In the genomic region with DNA sequence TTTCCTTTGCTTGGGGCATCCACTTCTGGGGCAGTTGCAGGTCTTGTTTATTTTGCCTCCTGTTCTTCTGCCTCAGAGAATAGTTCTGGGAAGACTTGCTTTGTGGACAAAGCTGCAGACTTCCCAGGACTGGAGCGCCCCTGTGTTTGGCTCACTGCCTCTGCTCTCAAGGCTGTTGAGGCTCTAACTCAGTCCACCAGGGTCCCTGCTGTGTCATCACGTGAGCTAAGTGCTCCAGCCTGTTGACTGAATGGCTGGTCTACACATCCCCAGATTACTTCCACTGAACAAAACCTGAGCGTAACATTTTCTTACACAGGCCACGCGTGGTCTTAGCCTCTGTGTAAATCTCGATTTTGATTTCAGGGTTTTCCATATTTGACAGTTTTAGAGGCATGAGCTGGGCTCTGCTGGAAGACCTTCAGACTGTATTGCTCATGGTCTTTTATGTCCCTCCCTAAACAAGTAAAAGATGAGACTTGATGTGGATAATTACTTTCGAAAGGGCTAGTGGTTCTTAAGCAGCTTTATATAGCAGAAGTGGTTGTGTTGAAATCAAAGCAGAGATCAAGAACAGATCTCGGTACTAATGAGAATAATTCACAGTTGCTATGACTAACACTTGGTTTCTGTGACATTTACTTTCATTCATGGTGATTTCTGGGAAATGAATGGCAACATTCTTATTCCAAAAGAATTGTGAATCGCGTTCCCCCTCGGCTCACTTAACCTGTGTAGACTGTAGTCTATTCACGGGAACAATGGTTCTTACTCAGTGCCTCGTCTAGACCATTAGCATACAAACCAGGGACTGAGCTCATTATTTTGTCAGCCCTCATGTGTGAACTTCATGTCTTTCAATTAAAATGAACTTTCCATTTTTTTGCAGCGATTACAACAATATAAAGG, we compare ENCODE assay signal across 13 mouse cellular contexts. TPM values are rescaled to one million over a fixed set of nuclear protein-coding genes. Genes with fewer than 3 reads are reported as not detected.
DNase-seq lines count a peak whose midpoint lies in the region; ATAC-seq and TF ChIP-seq lines count a peak whose summit lies in the region.
"Had no signal": no experiment of that assay in that cellular context is flagged by ENCODE, and none has a peak within 500 bp of the region (broad histone marks: within the 10 kb centered on the region; RNA-seq: fewer than 3 reads in every experiment).

No protein-coding gene starts in this region.

- WGBS in heart, embryonic 11.5 days (ENCODE audit: insufficient replicate concordance): 88% methylated on average over 14 of the region's 14 CpGs
- WGBS in neural tube, embryonic 14.5 days: 51% methylated on average over 14 of the region's 14 CpGs
- WGBS in neural tube, embryonic 15.5 days: 50% methylated on average over 14 of the region's 14 CpGs
- 53% methylated on average over 14 of the region's 14 CpGs for WGBS in hindbrain, postnatal 0 days
- WGBS in embryonic facial prominence, embryonic 10.5 days: 86% methylated on average over 14 of the region's 14 CpGs

- no peak for TF ChIP-seq CTCF in brain, embryonic 14.5 days (IDR thresholded peaks at IDR 0.05; ENCODE audit: borderline replicate concordance, extremely low read depth, insufficient read depth, insufficient read length)
- TF ChIP-seq CTCF in hindbrain, postnatal 0 days (IDR thresholded peaks at IDR 0.05; ENCODE audit: low read depth): no peak; the same call in 1 of the 2 replicates

- DNase-seq in heart, adult 11 months: peak; percentile 78
- peak; percentile 94 for DNase-seq in brain, embryonic 14.5 days (ENCODE audit: low read depth)
- peak; percentile 71 for DNase-seq in hindbrain, postnatal 0 days (ENCODE audit: low spot score)
- no peak for DNase-seq in lung, postnatal 25 days (ENCODE audit: low spot score)
- no peak for DNase-seq in embryonic facial prominence, embryonic 10.5 days (ENCODE audit: low spot score)
- DNase-seq: cerebellum, adult 11 months; kidney, postnatal 25 days; liver, embryonic 13.5 days had no signal

- ATAC-seq in heart, embryonic 11.5 days (replicated peaks; ENCODE audit: insufficient number of reproducible peaks, low FRiP score, low TSS enrichment): no peak
- peak; percentile 58; the same call in 1 of the 2 replicates for ATAC-seq in neural tube, embryonic 14.5 days (ENCODE audit: low read depth)
- ATAC-seq in neural tube, embryonic 15.5 days (ENCODE audit: low FRiP score): no peak
- ATAC-seq in hindbrain, postnatal 0 days: peak; percentile 52; the same call in 1 of the 2 replicates

- 0 out of 2 replicates have a peak, but pooled peaks cover 5% of the 10 kb centered on the region for H3K4me1 ChIP-seq in heart, embryonic 11.5 days (ENCODE audit: control insufficient read depth, insufficient read depth, low read length)
- no peaks in the 10 kb centered on the region for H3K4me1 ChIP-seq in neural tube, embryonic 14.5 days (ENCODE audit: control insufficient read depth, insufficient read depth, low read length)
- H3K4me1 ChIP-seq in neural tube, embryonic 15.5 days: no peaks in the 10 kb centered on the region
- 0 out of 2 replicates have a peak, but pooled peaks cover 3% of the 10 kb centered on the region for H3K4me1 ChIP-seq in hindbrain, postnatal 0 days (ENCODE audit: insufficient read depth, low read length)
- 0 out of 2 replicates have a peak, but pooled peaks cover 3% of the 10 kb centered on the region for H3K4me1 ChIP-seq in embryonic facial prominence, embryonic 10.5 days
- H3K4me1 ChIP-seq: liver, embryonic 13.5 days; stomach, embryonic 15.5 days had no signal

- H3K27ac ChIP-seq in heart, embryonic 11.5 days (ENCODE audit: low read depth, low read length): no peak overlapping the region
- no peak overlapping the region for H3K27ac ChIP-seq in neural tube, embryonic 14.5 days (ENCODE audit: low read depth, low read length)
- no peak overlapping the region for H3K27ac ChIP-seq in neural tube, embryonic 15.5 days (replicated peaks)
- no peak overlapping the region for H3K27ac ChIP-seq in hindbrain, postnatal 0 days
- H3K27ac ChIP-seq in embryonic facial prominence, embryonic 10.5 days (replicated peaks): no peak overlapping the region
- H3K27ac ChIP-seq: liver, embryonic 13.5 days; stomach, embryonic 15.5 days had no signal

- peaks cover 21% of the 10 kb centered on the region for H3K36me3 ChIP-seq in heart, embryonic 11.5 days (ENCODE audit: control insufficient read depth, insufficient read depth, low read length)
- no peaks in the 10 kb centered on the region for H3K36me3 ChIP-seq in neural tube, embryonic 14.5 days (ENCODE audit: control insufficient read depth, insufficient read depth, low read length)
- H3K36me3 ChIP-seq in neural tube, embryonic 15.5 days: peaks cover 13% of the 10 kb centered on the region; the same call in 1 of the 2 replicates
- H3K36me3 ChIP-seq in hindbrain, postnatal 0 days (ENCODE audit: insufficient read depth, low read length): peaks cover 11% of the 10 kb centered on the region; the same call in 1 of the 2 replicates
- peaks cover 89% of the 10 kb centered on the region for H3K36me3 ChIP-seq in embryonic facial prominence, embryonic 10.5 days (replicated peaks)

- no peak for TF ChIP-seq POLR2A in brain, embryonic 14.5 days (IDR thresholded peaks at IDR 0.05; ENCODE audit: borderline replicate concordance, extremely low read depth, insufficient read depth, insufficient read length, poor library complexity, severe bottlenecking)

- H3K4me3 ChIP-seq in heart, embryonic 11.5 days (ENCODE audit: low read depth, low read length): no peak overlapping the region
- H3K4me3 ChIP-seq in neural tube, embryonic 14.5 days (ENCODE audit: low read depth, low read length): no peak overlapping the region
- no peak overlapping the region for H3K4me3 ChIP-seq in neural tube, embryonic 15.5 days (replicated peaks)
- H3K4me3 ChIP-seq in hindbrain, postnatal 0 days (ENCODE audit: low read length): no peak overlapping the region
- no peak overlapping the region for H3K4me3 ChIP-seq in embryonic facial prominence, embryonic 10.5 days
- H3K4me3 ChIP-seq: liver, embryonic 13.5 days; megakaryocyte, embryonic 14.5 days; stomach, embryonic 15.5 days had no signal

- no peaks in the 10 kb centered on the region for H3K27me3 ChIP-seq in heart, embryonic 11.5 days (ENCODE audit: control insufficient read depth, insufficient read depth, low read length)
- no peaks in the 10 kb centered on the region for H3K27me3 ChIP-seq in neural tube, embryonic 14.5 days (ENCODE audit: control insufficient read depth, insufficient read depth, low read length)
- H3K27me3 ChIP-seq in neural tube, embryonic 15.5 days (replicated peaks): no peaks in the 10 kb centered on the region
- H3K27me3 ChIP-seq in hindbrain, postnatal 0 days (ENCODE audit: insufficient read depth, low read length): no peaks in the 10 kb centered on the region
- no peaks in the 10 kb centered on the region for H3K27me3 ChIP-seq in embryonic facial prominence, embryonic 10.5 days (replicated peaks; ENCODE audit: low read depth, poor library complexity, severe bottlenecking)
- H3K27me3 ChIP-seq: liver, embryonic 13.5 days; stomach, embryonic 15.5 days had no signal

- H3K9ac ChIP-seq in heart, embryonic 11.5 days (ENCODE audit: low read depth, low read length): no peak overlapping the region
- no peak overlapping the region; the same call in 1 of the 2 replicates for H3K9ac ChIP-seq in neural tube, embryonic 14.5 days (replicated peaks; ENCODE audit: low read depth, low read length)
- no peak overlapping the region for H3K9ac ChIP-seq in neural tube, embryonic 15.5 days (replicated peaks)
- no peak overlapping the region for H3K9ac ChIP-seq in hindbrain, postnatal 0 days (replicated peaks; ENCODE audit: low read length)
- H3K9ac ChIP-seq: liver, embryonic 13.5 days; stomach, embryonic 15.5 days had no signal

- no peaks in the 10 kb centered on the region for H3K9me3 ChIP-seq in heart, embryonic 11.5 days (replicated peaks; ENCODE audit: control insufficient read depth, low read length)
- H3K9me3 ChIP-seq in neural tube, embryonic 14.5 days (ENCODE audit: control insufficient read depth, low read length): no peaks in the 10 kb centered on the region
- no peaks in the 10 kb centered on the region for H3K9me3 ChIP-seq in neural tube, embryonic 15.5 days (replicated peaks)
- H3K9me3 ChIP-seq in hindbrain, postnatal 0 days (ENCODE audit: low read length): no peaks in the 10 kb centered on the region
- H3K9me3 ChIP-seq in embryonic facial prominence, embryonic 10.5 days: no peaks in the 10 kb centered on the region
- H3K9me3 ChIP-seq: liver, embryonic 13.5 days; megakaryocyte, embryonic 14.5 days; stomach, embryonic 15.5 days had no signal

- no peak overlapping the region for H3K4me2 ChIP-seq in heart, embryonic 11.5 days
- H3K4me2 ChIP-seq in neural tube, embryonic 14.5 days (ENCODE audit: low read depth, low read length): no peak overlapping the region
- no peak overlapping the region for H3K4me2 ChIP-seq in neural tube, embryonic 15.5 days
- H3K4me2 ChIP-seq in hindbrain, postnatal 0 days (ENCODE audit: low read depth, low read length): no peak overlapping the region
- H3K4me2 ChIP-seq: liver, embryonic 13.5 days; stomach, embryonic 15.5 days had no signal

RNA-seq across cellular contexts. Expression of gene C1qtnf9, which starts 14.8 kb away (rescaled TPM):
- not detected in 2 replicates for polyA plus RNA-seq in heart, embryonic 11.5 days (2014; fragmentation: Nextera tagmentation; extraction: Ambion mirVana)
- not detected in 2 replicates for polyA plus RNA-seq in neural tube, embryonic 14.5 days (2014; fragmentation: Nextera tagmentation; extraction: Ambion mirVana)
- polyA plus RNA-seq in neural tube, embryonic 15.5 days (2015; fragmentation: Nextera tagmentation; extraction: Ambion mirVana): 0.49 and 0.55 TPM in 2 replicates
- 0.33 and 0.42 TPM in 2 replicates for polyA plus RNA-seq in brain, embryonic 14.5 days (2012; rRNA removed)
- not detected in 2 replicates for total RNA-seq in hindbrain, postnatal 0 days (2014; rRNA removed)
- polyA plus RNA-seq in hindbrain, postnatal 0 days (2015; fragmentation: Nextera tagmentation; extraction: Ambion mirVana): 0.19 and 0.24 TPM in 2 replicates
- 0.15 and 0.18 TPM in 2 replicates for polyA plus RNA-seq in embryonic facial prominence, embryonic 10.5 days (2016; fragmentation: Nextera tagmentation; extraction: Ambion mirVana)

RNA-seq across cellular contexts. Expression of gene Mipep, which starts 31.2 kb away (rescaled TPM):
- 26.0 and 29.9 TPM in 2 replicates for polyA plus RNA-seq in heart, embryonic 11.5 days (2014; fragmentation: Nextera tagmentation; extraction: Ambion mirVana)
- 19.9 and 20.4 TPM in 2 replicates for polyA plus RNA-seq in neural tube, embryonic 14.5 days (2014; fragmentation: Nextera tagmentation; extraction: Ambion mirVana)
- polyA plus RNA-seq in neural tube, embryonic 15.5 days (2015; fragmentation: Nextera tagmentation; extraction: Ambion mirVana): 18.8 and 19.5 TPM in 2 replicates
- polyA plus RNA-seq in brain, embryonic 14.5 days (2012; rRNA removed): 13.0 and 13.6 TPM in 2 replicates
- 31.7 and 33.1 TPM in 2 replicates for total RNA-seq in hindbrain, postnatal 0 days (2014; rRNA removed)
- 15.7 and 17.5 TPM in 2 replicates for polyA plus RNA-seq in hindbrain, postnatal 0 days (2015; fragmentation: Nextera tagmentation; extraction: Ambion mirVana)
- 24.6 and 25.0 TPM in 2 replicates for polyA plus RNA-seq in embryonic facial prominence, embryonic 10.5 days (2016; fragmentation: Nextera tagmentation; extraction: Ambion mirVana)

Comparison
In these comparisons a context has a peak if more than half of its experiments do, and no peak if none do; other contexts are left out.
1. ATAC-seq: peak in neural tube, embryonic 14.5 days (single experiment) and hindbrain, postnatal 0 days (single experiment); none in heart, embryonic 11.5 days (single experiment) and neural tube, embryonic 15.5 days (single experiment).
2. DNase-seq: peak in heart, adult 11 months (single experiment), brain, embryonic 14.5 days (single experiment) and hindbrain, postnatal 0 days (single experiment); none in lung, postnatal 25 days (single experiment) and embryonic facial prominence, embryonic 10.5 days (single experiment).